ENCODE assay signal across 8 mouse cellular contexts in genomic region chr16:17911052-17911595, GRCm38 (mm10). TPM values are rescaled to one million over a fixed set of nuclear protein-coding genes. Genes with fewer than 3 reads are reported as not detected.
A peak's percentile ranks its signal among the peaks of the same experiment; 100 is the strongest.
DNase-seq lines count a peak whose midpoint lies in the region; ATAC-seq and TF ChIP-seq lines count a peak whose summit lies in the region.

TSS of gene Ess2 (minus strand) at chr16:17911348.

- peak; percentile 78 for TF ChIP-seq CTCF in cortical plate, adult 2 months (IDR thresholded peaks at IDR 0.05; ENCODE audit: extremely low read depth, insufficient read depth, low read length)

- 0 out of 2 replicates have a peak, but pooled peaks cover 4% of the 10 kb centered on the region for H3K9me3 ChIP-seq in megakaryocyte, embryonic 14.5 days

- peak within 1 kb of the TSS; percentile 67 for H3K4me3 ChIP-seq in cortical plate, adult 2 months (ENCODE audit: insufficient read depth, low read length)
- peak within 1 kb of the TSS; percentile 97 for H3K4me3 ChIP-seq in megakaryocyte, embryonic 14.5 days (replicated peaks)

- H3K27ac ChIP-seq in cortical plate, adult 2 months (ENCODE audit: insufficient read depth, low read length), result peak within 1 kb of the TSS; percentile 57; the same call in 1 of the 2 replicates

- H3K27me3 ChIP-seq in megakaryocyte, embryonic 14.5 days (replicated peaks), result peaks cover 44% of the 10 kb centered on the region

- H3K4me1 ChIP-seq in cortical plate, adult 2 months (ENCODE audit: control insufficient read depth, insufficient read depth, low read length), result peaks cover 5% of the 10 kb centered on the region; the same call in 1 of the 2 replicates
- peaks cover 37% of the 10 kb centered on the region for H3K4me1 ChIP-seq in megakaryocyte, embryonic 14.5 days

- H3K36me3 ChIP-seq in megakaryocyte, embryonic 14.5 days (replicated peaks; ENCODE audit: low read length), result peaks cover 37% of the 10 kb centered on the region

- TF ChIP-seq POLR2A in cortical plate, adult 2 months (IDR thresholded peaks at IDR 0.05; ENCODE audit: extremely low read depth, insufficient read depth, low read length), result peak; percentile 44; the same call in 1 of the 2 replicates

- DNase-seq in gastrocnemius, adult 8-10 months (ENCODE audit: low spot score in 2 of 2), result peak; percentile 80 to 87
- DNase-seq in hindlimb bud, embryonic 11.5 days (ENCODE audit: extremely low spot score, low read depth, low spot score), result peak; percentile 96
- DNase-seq in left cerebral cortex, adult 8-10 months (ENCODE audit: low spot score in 2 of 2), result peak; percentile 81 to 92
- peak; percentile 95 to 97 for DNase-seq in right cerebral cortex, postnatal 10 days (ENCODE audit: low spot score in 2 of 2)
- DNase-seq in urinary bladder, postnatal 25 days (ENCODE audit: low spot score), result peak; percentile 70

- ATAC-seq in activated CD4-positive, CD25-positive, alpha-beta regulatory T cell, adult 4 months, result peak; percentile 100

RNA-seq across cellular contexts. Expression of gene Ess2, which starts in this region (rescaled TPM):
- 10 to 100 TPM; 24.1 to 40.2 TPM for polyA plus RNA-seq in activated CD4-positive, CD25-positive, alpha-beta regulatory T cell, adult 4 months (2017; shearing (Covaris generic))
- polyA plus RNA-seq in cortical plate, adult 2 months (2012; rRNA removed), result 39.7 and 46.3 TPM in 2 replicates
- 1 to 10 TPM; 6.0 to 6.6 (median 6.2) TPM for total RNA-seq in gastrocnemius, adult 8-10 months (2022)
- 10 to 100 TPM; 27.0 to 34.5 (median 32.0) TPM for total RNA-seq in left cerebral cortex, adult 8-10 months (2022)
- 21.8 and 24.0 TPM in 2 replicates for polyA plus RNA-seq in megakaryocyte, embryonic 14.5 days (2012; ENCODE audit: insufficient read depth, low replicate concordance)

Comparison
In these comparisons a context has a peak if more than half of its experiments do, and no peak if none do; other contexts are left out.
1. Peak in every context shown above with its lines: DNase-seq, ATAC-seq, H3K4me3 ChIP-seq and H3K27ac ChIP-seq.